15 mouse cellular contexts compared by ENCODE assay signal in genomic region chr9:53426726-53427125, GRCm38 (mm10).
"Had no signal": no experiment of that assay in that cellular context is flagged by ENCODE, and none has a peak within 500 bp of the region (broad histone marks: within the 10 kb centered on the region; RNA-seq: fewer than 3 reads in every experiment).

No protein-coding gene starts in this region.

- H3K27me3 ChIP-seq: limb, embryonic 15.5 days; megakaryocyte, embryonic 14.5 days; midbrain, embryonic 12.5 days; stomach, embryonic 15.5 days had no signal

- H3K4me2 ChIP-seq: limb, embryonic 15.5 days; lung, embryonic 14.5 days; midbrain, embryonic 12.5 days; stomach, embryonic 15.5 days had no signal

- H3K4me1 ChIP-seq: limb, embryonic 15.5 days; midbrain, embryonic 12.5 days; stomach, embryonic 15.5 days had no signal

- ATAC-seq: intestine, embryonic 16.5 days; midbrain, embryonic 16.5 days had no signal

- DNase-seq: kidney, adult 2 months; kidney, postnatal 25 days; lung, postnatal 10 days; right cerebral cortex, postnatal 14 days; thymus, adult 2 months; thymus, postnatal 4 days had no signal

- H3K9me3 ChIP-seq: limb, embryonic 15.5 days; megakaryocyte, embryonic 14.5 days; midbrain, embryonic 12.5 days; stomach, embryonic 15.5 days had no signal

- H3K36me3 ChIP-seq: limb, embryonic 15.5 days; midbrain, embryonic 12.5 days; stomach, embryonic 15.5 days had no signal

- H3K9ac ChIP-seq: limb, embryonic 15.5 days; lung, embryonic 14.5 days; midbrain, embryonic 12.5 days; stomach, embryonic 15.5 days had no signal

- H3K4me3 ChIP-seq: left cerebral cortex, adult 2 months; limb, embryonic 15.5 days; megakaryocyte, embryonic 14.5 days; midbrain, embryonic 12.5 days; stomach, embryonic 15.5 days had no signal

- H3K27ac ChIP-seq: left cerebral cortex, adult 2 months; limb, embryonic 15.5 days; macrophage; midbrain, embryonic 12.5 days; stomach, embryonic 15.5 days had no signal
